Mouse (Mus musculus) liver, embryonic 14.5 days (tissue): ENCODE data around the gene Itga3. TPM values are rescaled to one million over a fixed set of nuclear protein-coding genes. Genes with fewer than 3 reads are reported as not detected.

ENCODE experiments used
- ATAC-seq: fragments of 200-750 bp; cut with Nextera tagmentation; 2 replicates; pipeline ENCODE4 v1.8.0; 2017; ENCODE audit warnings: moderate number of reproducible peaks, mild to moderate bottlenecking, moderate library complexity; ENCODE audit not compliant: insufficient read depth
- DNase-seq, 3 experiments: peaks; one replicate each; pipeline ENCODE4 v3.0.0-alpha.2; 2012 to 2013; ENCODE audit warnings: low read depth in 3 of 3, low spot score in 3 of 3
- H3K27ac ChIP-seq: fragments of 300-500 bp; sonication (generic); 2 replicates; pipeline ENCODE4 v1.5.1; 2014; ENCODE audit warnings: moderate library complexity, mild to moderate bottlenecking, control low read depth, inconsistent platforms
- H3K27me3 ChIP-seq: fragments of 300-500 bp; sonication (generic); 2 replicates; pipeline ENCODE4 v1.6.1; 2014; ENCODE audit warnings: mild to moderate bottlenecking, low read length, moderate library complexity; ENCODE audit not compliant: control insufficient read depth, insufficient read depth
- H3K36me3 ChIP-seq: fragments of 300-500 bp; sonication (generic); replicated peaks from 2 replicates; pipeline ENCODE4 v1.6.1; 2014; ENCODE audit warnings: low read depth; ENCODE audit not compliant: control insufficient read depth, insufficient read depth
- H3K4me1 ChIP-seq, 2 experiments: fragments of 200-500 bp in 1 of 2; fragments of 300-500 bp in 1 of 2; sonication (generic) in 1 of 2; replicated peaks; 2 replicates each; pipeline ENCODE4 v1.6.1; 2012 to 2014; ENCODE audit warnings: antibody characterized with exemption in 1 of 2, inconsistent platforms in 1 of 2, low read length in 1 of 2; ENCODE audit not compliant: control insufficient read depth in 2 of 2, insufficient read depth in 2 of 2
- H3K4me2 ChIP-seq: fragments of 300-500 bp; sonication (generic); 2 replicates; pipeline ENCODE4 v1.6.1; 2014; ENCODE audit warnings: low read depth, mild to moderate bottlenecking, control low read depth, moderate library complexity
- H3K4me3 ChIP-seq, 2 experiments: fragments of 200-500 bp in 1 of 2; fragments of 300-500 bp in 1 of 2; sonication (generic) in 1 of 2; 2 replicates each; pipeline ENCODE4 v1.5.1; 2012 to 2014; ENCODE audit warnings: low read depth in 2 of 2, low read length in 2 of 2, mild to moderate bottlenecking in 2 of 2, control low read depth in 1 of 2, inconsistent platforms in 1 of 2, moderate library complexity in 1 of 2; ENCODE audit not compliant: insufficient read depth in 1 of 2
- H3K9ac ChIP-seq: fragments of 300-500 bp; sonication (generic); replicated peaks from 2 replicates; pipeline ENCODE4 v1.6.1; 2014; ENCODE audit warnings: mild to moderate bottlenecking, control low read depth, moderate library complexity
- H3K9me3 ChIP-seq: fragments of 300-500 bp; sonication (generic); 2 replicates; pipeline ENCODE4 v1.6.1; 2016; ENCODE audit warnings: low read length, mixed read lengths; ENCODE audit not compliant: control insufficient read depth
- CTCF ChIP-seq: IDR thresholded peaks from 2 replicates; pipeline ENCODE4 v1.5.1; 2016; ENCODE audit warnings: antibody characterized with exemption, low read depth, control low read depth
- EP300 ChIP-seq: IDR thresholded peaks from 2 replicates; pipeline ENCODE4 v1.6.1; 2016; ENCODE audit warnings: antibody characterized with exemption, low read depth
- WGBS: fragments of 180-500 bp; shearing (Covaris S2); extraction: QIAGEN DNeasy Blood & Tissue Kit; methylation state at CpG from one replicate; pipeline ENCODE4 v1.1.7; 2014; ENCODE audit not compliant: insufficient replicate concordance; 5-methylcytosine and 5-hydroxymethylcytosine counted together
- polyA plus RNA-seq, 2 experiments: library from polyadenylated mRNA; depleted of rRNA in 1 of 2; stranded (reverse) in 1 of 2; unstranded in 1 of 2; fragments of >200 nt; fragmentation: Nextera tagmentation in 1 of 2; extraction: Ambion mirVana in 1 of 2; gene quantifications; 2 replicates each; pipeline versions ENCODE4 v1.2.1 to v1.2.3; 2012 to 2014

The Itga3 gene
- polyA plus RNA-seq, 2 experiments = 1.5 to 1.7 TPM

DNA sequence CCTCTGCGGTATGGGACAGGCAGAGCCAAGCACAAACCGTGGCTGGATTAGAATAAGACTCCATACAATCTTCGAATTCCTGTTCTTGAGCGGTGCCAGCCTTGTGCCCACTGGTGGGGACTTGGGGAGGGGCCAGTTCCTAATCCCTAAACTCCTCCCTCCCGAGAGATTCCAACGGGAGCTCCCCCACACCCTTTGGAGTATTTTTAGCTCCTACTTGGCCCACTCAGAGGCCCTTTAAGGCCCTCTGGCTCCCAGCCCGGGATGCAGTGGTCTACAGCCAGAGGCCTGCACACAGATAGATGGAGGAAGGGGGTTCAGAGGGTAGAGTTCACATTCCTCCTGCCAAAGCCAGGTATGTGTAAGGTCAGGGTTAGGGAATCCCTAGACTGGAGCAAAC lies 5.3 kb downstream of the Itga3 start:
- WGBS = 46% methylated on average over 7 of the region's 7 CpGs
- H3K9me3 ChIP-seq = no peaks in the 10 kb centered on the region
- H3K4me3 ChIP-seq = no peak overlapping the region
- H3K9ac ChIP-seq = no peak overlapping the region
- ATAC-seq (no peak), DNase-seq (no peak)
- TF ChIP-seq CTCF (no peak), EP300 (no peak)
- H3K36me3 ChIP-seq = no peaks in the 10 kb centered on the region
- H3K27me3 ChIP-seq = peaks cover 25% of the 10 kb centered on the region
- H3K4me1 ChIP-seq = peaks cover 0 to 4% of the 10 kb centered on the region in 2 experiments; a peak in 2 of 4 replicates
- no peak overlapping the region for H3K27ac ChIP-seq
- no peak overlapping the region for H3K4me2 ChIP-seq

DNA sequence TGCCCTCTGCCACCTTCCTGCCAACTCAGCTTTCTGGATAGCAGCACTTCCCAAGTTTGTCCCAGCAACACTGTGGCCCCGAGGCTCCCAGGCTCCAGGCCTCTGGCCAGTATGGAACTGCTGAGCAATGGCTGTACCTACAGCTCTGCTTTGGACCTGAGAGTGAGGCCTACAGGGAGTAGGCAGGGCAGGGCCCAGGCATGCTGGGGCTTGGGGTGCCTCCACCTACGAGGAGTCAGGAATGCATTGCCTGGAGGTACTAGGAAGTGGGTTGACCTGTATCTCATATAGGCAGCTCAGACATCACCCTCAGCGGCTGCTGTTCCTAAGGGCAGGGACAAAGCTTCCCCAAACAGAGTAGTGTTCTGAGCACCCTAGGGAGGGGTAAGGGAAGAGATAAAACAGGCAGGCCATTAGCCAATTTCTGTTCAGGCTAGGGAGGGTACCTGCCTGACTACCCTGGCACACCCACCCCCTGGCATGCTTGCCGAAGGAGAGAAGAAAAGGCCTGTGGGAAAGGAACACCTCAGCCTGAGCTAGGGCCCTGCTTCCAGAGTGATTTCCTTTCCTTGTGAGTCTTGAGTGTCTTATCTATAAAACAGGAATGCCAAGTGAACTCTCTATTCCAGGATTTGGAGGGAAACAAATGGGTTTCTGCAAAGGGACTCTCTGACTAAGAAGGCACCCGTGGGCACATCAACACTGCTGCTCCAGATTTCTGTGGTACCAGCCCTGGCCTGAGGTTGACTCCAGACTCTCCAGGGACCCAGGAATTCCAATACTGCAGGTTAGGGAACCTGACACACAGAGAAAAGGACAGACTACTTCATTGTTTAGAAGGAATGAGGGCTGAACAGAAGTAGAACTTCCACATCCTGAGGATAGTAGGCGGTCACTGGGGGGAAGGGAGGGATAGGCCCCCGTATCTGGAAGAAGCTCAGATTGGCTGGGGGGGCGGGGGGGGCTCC lies 6.2 kb downstream of the Itga3 start:
- no peaks in the 10 kb centered on the region for H3K36me3 ChIP-seq
- H3K27me3 ChIP-seq = peaks cover 17% of the 10 kb centered on the region
- no peak overlapping the region for H3K4me2 ChIP-seq
- no peaks in the 10 kb centered on the region for H3K9me3 ChIP-seq
- no peak overlapping the region for H3K27ac ChIP-seq
- no peak overlapping the region for H3K4me3 ChIP-seq
- ATAC-seq = no peak
- 44% methylated on average over 8 of the region's 8 CpGs for WGBS
- TF ChIP-seq CTCF (no peak), EP300 (no peak)
- no peak for DNase-seq
- no peak overlapping the region for H3K9ac ChIP-seq
- peaks cover 0 to 4% of the 10 kb centered on the region in 2 experiments; a peak in 2 of 4 replicates for H3K4me1 ChIP-seq

DNA sequence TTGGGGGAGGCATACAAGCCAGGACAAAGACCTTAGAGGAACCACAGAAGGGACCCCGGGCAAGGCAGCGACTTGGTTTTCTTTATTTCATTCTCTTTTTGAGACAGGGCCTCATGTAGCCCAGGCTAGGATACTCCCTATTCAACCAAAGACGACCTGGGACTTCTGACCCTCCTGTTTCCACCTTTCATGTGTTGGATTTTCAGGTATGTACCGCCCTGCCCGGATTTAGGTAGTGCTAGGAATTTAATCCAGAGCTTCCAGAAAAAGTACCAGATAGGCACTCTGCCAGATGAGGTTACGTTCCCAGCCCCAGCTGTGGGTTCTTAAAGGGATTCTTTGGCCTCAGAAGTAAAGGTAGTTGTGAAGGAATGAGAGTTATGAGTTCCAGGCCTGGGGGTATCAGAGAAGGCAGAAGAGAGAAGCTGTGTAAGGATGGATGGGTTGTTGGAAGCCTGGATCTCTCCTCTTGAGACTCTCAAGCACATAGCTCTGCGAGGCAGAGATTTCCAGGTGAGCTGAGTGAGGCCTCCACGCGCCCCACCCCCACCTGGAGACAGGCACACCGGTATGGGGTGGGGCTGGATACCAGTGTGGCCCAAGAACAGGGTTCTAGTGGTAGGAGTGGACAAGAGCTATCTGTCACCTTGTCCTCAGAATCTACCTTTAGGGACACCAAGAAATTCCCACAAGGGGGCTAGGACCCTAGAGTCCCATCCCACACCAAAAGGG lies 7.2 kb downstream of the Itga3 start:
- no peak overlapping the region for H3K4me2 ChIP-seq
- H3K9me3 ChIP-seq = no peaks in the 10 kb centered on the region
- H3K9ac ChIP-seq = no peak overlapping the region
- WGBS = 68% methylated on average over 10 of the region's 10 CpGs
- no peak overlapping the region for H3K27ac ChIP-seq
- ATAC-seq (no peak), DNase-seq (no peak)
- H3K4me3 ChIP-seq = no peak overlapping the region
- TF ChIP-seq CTCF = no peak
- TF ChIP-seq EP300 = no peak
- no peaks in the 10 kb centered on the region for H3K4me1 ChIP-seq
- H3K27me3 ChIP-seq = peaks cover 6% of the 10 kb centered on the region
- H3K36me3 ChIP-seq = no peaks in the 10 kb centered on the region

DNA sequence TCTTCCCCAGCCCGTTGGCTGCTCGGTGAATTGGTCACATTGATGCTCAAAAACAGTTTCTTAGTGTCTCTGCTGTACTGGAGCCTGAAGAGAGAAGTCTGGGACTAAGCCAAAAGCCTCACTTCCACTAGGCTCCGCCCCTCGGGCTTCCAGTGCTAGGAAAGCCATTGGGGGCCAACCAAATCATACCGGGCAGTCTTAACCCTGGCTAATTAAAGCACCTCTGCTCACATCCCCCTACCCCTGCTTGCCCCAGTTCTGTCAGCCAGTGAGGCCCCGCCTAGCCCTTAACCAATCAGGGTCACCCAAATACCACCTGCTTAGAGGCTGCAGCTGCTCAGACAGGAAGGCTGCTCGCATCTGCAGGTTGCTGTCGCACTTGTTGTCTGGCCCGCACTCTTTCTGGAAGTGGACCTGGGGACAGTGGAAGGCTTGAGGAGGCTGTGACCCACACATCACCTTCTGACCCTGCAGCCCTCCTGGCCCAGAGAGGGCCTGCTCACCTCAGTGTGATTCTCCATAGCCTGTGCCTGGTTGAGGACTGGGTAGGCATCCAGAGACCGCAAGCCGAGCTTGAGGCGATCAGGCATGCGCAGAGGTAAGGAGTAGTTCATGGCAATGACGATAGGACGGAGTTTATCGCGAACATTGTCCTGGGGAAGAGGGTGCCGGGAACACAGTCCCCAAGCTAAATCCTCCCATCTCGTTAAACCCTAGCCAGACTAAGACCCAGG lies 19.7 kb downstream of the Itga3 start:
- Histone ChIP-seq H3K4me1 (no peaks in the 10 kb centered on the region), H3K36me3 (no peaks in the 10 kb centered on the region), H3K9me3 (no peaks in the 10 kb centered on the region), H3K27ac (no peak overlapping the region), H3K4me2 (no peak overlapping the region), H3K9ac (no peak overlapping the region), H3K27me3 (no peaks in the 10 kb centered on the region), H3K4me3 (no peak overlapping the region)
- WGBS = 50% methylated on average over 19 of the region's 19 CpGs
- ATAC-seq (no peak), DNase-seq (no peak)
- TF ChIP-seq CTCF (no peak), EP300 (no peak)
